Mouse (Mus musculus): ENCODE results near the gene Trim65. TPM values are rescaled to one million over a fixed set of nuclear protein-coding genes. Genes with fewer than 3 reads are reported as not detected.

The Trim65 gene
- polyA plus RNA-seq, 1 experiment from 2014 or later: 1.9 TPM

GRCm38 (mm10) chr11:116146294-116146985 is 15.5 kb upstream of the Trim65 start:
- no peaks in the 10 kb centered on the region for H3K27me3 ChIP-seq (ENCODE audit: control insufficient read depth, insufficient read depth, low read length)
- ATAC-seq (replicated peaks; ENCODE audit: low FRiP score): no peak
- WGBS: 81% methylated on average over 25 of the region's 25 CpGs

GRCm38 (mm10) chr11:116145481-116146293 is 14.8 kb upstream of the Trim65 start:
- WGBS: 62% methylated on average over 18 of the region's 18 CpGs
- H3K9ac ChIP-seq (ENCODE audit: low read length): no peak overlapping the region
- ATAC-seq (replicated peaks; ENCODE audit: low FRiP score) (no peak), DNase-seq (ENCODE audit: low spot score) (no peak)
- peaks cover 8% of the 10 kb centered on the region; the same call in 1 of the 2 replicates for H3K36me3 ChIP-seq (ENCODE audit: control insufficient read depth, insufficient read depth, low read length)
- no peaks in the 10 kb centered on the region for H3K27me3 ChIP-seq (ENCODE audit: control insufficient read depth, insufficient read depth, low read length)
- H3K4me1 ChIP-seq (replicated peaks; ENCODE audit: control insufficient read depth, insufficient read depth, low read length): no peaks in the 10 kb centered on the region
- H3K4me2 ChIP-seq (ENCODE audit: low read depth, low read length, severe bottlenecking): no peak overlapping the region
- H3K4me3 ChIP-seq (ENCODE audit: low read depth, low read length): no peak overlapping the region
- no peaks in the 10 kb centered on the region for H3K9me3 ChIP-seq (ENCODE audit: control insufficient read depth, low read length)
- no peak overlapping the region for H3K27ac ChIP-seq (ENCODE audit: low read depth, low read length)

More at GRCm38 (mm10) chr11:116146294-116146985, 15.5 kb upstream of the Trim65 start:
- Histone ChIP-seq H3K4me2 (ENCODE audit: low read depth, low read length, severe bottlenecking) (no peak overlapping the region), H3K9ac (ENCODE audit: low read length) (no peak overlapping the region), H3K9me3 (ENCODE audit: control insufficient read depth, low read length) (no peaks in the 10 kb centered on the region), H3K36me3 (ENCODE audit: control insufficient read depth, insufficient read depth, low read length) (peaks cover 11% of the 10 kb centered on the region; the same call in 1 of the 2 replicates), H3K4me1 (replicated peaks; ENCODE audit: control insufficient read depth, insufficient read depth, low read length) (no peaks in the 10 kb centered on the region), H3K4me3 (ENCODE audit: low read depth, low read length) (no peak overlapping the region), H3K27ac (ENCODE audit: low read depth, low read length) (no peak overlapping the region)
- no peak for DNase-seq (ENCODE audit: low spot score)

GRCm38 (mm10) chr11:116143468-116143867 is 12.5 kb upstream of the Trim65 start:
- Histone ChIP-seq H3K4me2 (ENCODE audit: low read depth, low read length, severe bottlenecking) (no peak overlapping the region), H3K9me3 (ENCODE audit: control insufficient read depth, low read length) (no peaks in the 10 kb centered on the region), H3K4me3 (ENCODE audit: low read depth, low read length) (no peak overlapping the region), H3K4me1 (replicated peaks; ENCODE audit: control insufficient read depth, insufficient read depth, low read length) (no peaks in the 10 kb centered on the region; the same call in 1 of the 2 replicates), H3K36me3 (ENCODE audit: control insufficient read depth, insufficient read depth, low read length) (peaks cover 5% of the 10 kb centered on the region; the same call in 1 of the 2 replicates), H3K27ac (ENCODE audit: low read depth, low read length) (no peak overlapping the region), H3K27me3 (ENCODE audit: control insufficient read depth, insufficient read depth, low read length) (no peaks in the 10 kb centered on the region), H3K9ac (ENCODE audit: low read length) (no peak overlapping the region)
- WGBS: 84% methylated on average over 3 of the region's 3 CpGs
- DNase-seq (ENCODE audit: low spot score) (no peak), ATAC-seq (replicated peaks; ENCODE audit: low FRiP score) (no peak)

- no peak for DNase-seq (ENCODE audit: low spot score)
- Histone ChIP-seq H3K27me3 (ENCODE audit: control insufficient read depth, insufficient read depth, low read length) (no peaks in the 10 kb centered on the region), H3K27ac (ENCODE audit: low read depth, low read length) (no peak overlapping the region), H3K9ac (ENCODE audit: low read length) (no peak overlapping the region), H3K4me3 (ENCODE audit: low read depth, low read length) (no peak overlapping the region), H3K4me2 (ENCODE audit: low read depth, low read length, severe bottlenecking) (no peak overlapping the region), H3K36me3 (ENCODE audit: control insufficient read depth, insufficient read depth, low read length) (peaks cover 5% of the 10 kb centered on the region; the same call in 1 of the 2 replicates), H3K4me1 (replicated peaks; ENCODE audit: control insufficient read depth, insufficient read depth, low read length) (no peaks in the 10 kb centered on the region; the same call in 1 of the 2 replicates), H3K9me3 (ENCODE audit: control insufficient read depth, low read length) (no peaks in the 10 kb centered on the region)
- no peak for ATAC-seq (replicated peaks; ENCODE audit: low FRiP score)
- WGBS: 65% methylated on average over 10 of the region's 10 CpGs
These were observed 11.5 kb upstream of the Trim65 start for GRCm38 (mm10) chr11:116142211-116142991.

- Histone ChIP-seq H3K9ac (ENCODE audit: low read length) (peak within 1 kb of the TSS; percentile 80), H3K4me2 (ENCODE audit: low read depth, low read length, severe bottlenecking) (peak within 1 kb of the TSS; percentile 67), H3K36me3 (ENCODE audit: control insufficient read depth, insufficient read depth, low read length) (peaks cover 4% of the 10 kb centered on the region; the same call in 1 of the 2 replicates), H3K9me3 (ENCODE audit: control insufficient read depth, low read length) (no peaks in the 10 kb centered on the region), H3K27me3 (ENCODE audit: control insufficient read depth, insufficient read depth, low read length) (no peaks in the 10 kb centered on the region), H3K4me1 (replicated peaks; ENCODE audit: control insufficient read depth, insufficient read depth, low read length) (peaks cover 2% of the 10 kb centered on the region; the same call in 1 of the 2 replicates), H3K27ac (ENCODE audit: low read depth, low read length) (no peak within 1 kb of the TSS), H3K4me3 (ENCODE audit: low read depth, low read length) (peak within 1 kb of the TSS; percentile 87)
- WGBS: under 1% methylated on average over 60 of the region's 60 CpGs
- DNase-seq (ENCODE audit: low spot score): peak; percentile 98
- peak; percentile 97 for ATAC-seq (replicated peaks; ENCODE audit: low FRiP score)
These were observed 7.7 kb upstream of the Trim65 start, which contains the start of gene Mrpl38 for GRCm38 (mm10) chr11:116138468-116139138. Gene Mrpl38, minus strand, starts transcription at chr11:116138868.

GRCm38 (mm10) chr11:116138096-116138467 is 7.2 kb upstream of the Trim65 start:
- H3K27me3 ChIP-seq (ENCODE audit: control insufficient read depth, insufficient read depth, low read length): no peaks in the 10 kb centered on the region
- peaks cover 4% of the 10 kb centered on the region; the same call in 1 of the 2 replicates for H3K36me3 ChIP-seq (ENCODE audit: control insufficient read depth, insufficient read depth, low read length)
- H3K9me3 ChIP-seq (ENCODE audit: control insufficient read depth, low read length): no peaks in the 10 kb centered on the region
- 0 out of 2 replicates have a peak, but pooled peaks have one; percentile 3 for ATAC-seq (replicated peaks; ENCODE audit: low FRiP score)
- DNase-seq (ENCODE audit: low spot score): no peak
- peak overlapping the region; percentile 67 for H3K4me2 ChIP-seq (ENCODE audit: low read depth, low read length, severe bottlenecking)
- peaks cover 2% of the 10 kb centered on the region; the same call in 1 of the 2 replicates for H3K4me1 ChIP-seq (replicated peaks; ENCODE audit: control insufficient read depth, insufficient read depth, low read length)
- H3K27ac ChIP-seq (ENCODE audit: low read depth, low read length): no peak overlapping the region
- WGBS: under 1% methylated on average over 20 of the region's 20 CpGs
- peak overlapping the region; percentile 80 for H3K9ac ChIP-seq (ENCODE audit: low read length)
- H3K4me3 ChIP-seq (ENCODE audit: low read depth, low read length): peak overlapping the region; percentile 87

GRCm38 (mm10) chr11:116134171-116134570 is 3.2 kb upstream of the Trim65 start:
- WGBS: 91% methylated on average over 10 of the region's 10 CpGs
- Histone ChIP-seq H3K9ac (ENCODE audit: low read length) (no peak overlapping the region), H3K4me3 (ENCODE audit: low read depth, low read length) (no peak overlapping the region), H3K4me1 (replicated peaks; ENCODE audit: control insufficient read depth, insufficient read depth, low read length) (peaks cover 2% of the 10 kb centered on the region; the same call in 1 of the 2 replicates), H3K36me3 (ENCODE audit: control insufficient read depth, insufficient read depth, low read length) (peaks cover 4% of the 10 kb centered on the region; the same call in 1 of the 2 replicates), H3K27ac (ENCODE audit: low read depth, low read length) (no peak overlapping the region), H3K4me2 (ENCODE audit: low read depth, low read length, severe bottlenecking) (no peak overlapping the region), H3K27me3 (ENCODE audit: control insufficient read depth, insufficient read depth, low read length) (no peaks in the 10 kb centered on the region), H3K9me3 (ENCODE audit: control insufficient read depth, low read length) (no peaks in the 10 kb centered on the region)
- ATAC-seq (replicated peaks; ENCODE audit: low FRiP score) (no peak), DNase-seq (ENCODE audit: low spot score) (no peak)
